Mouse (Mus musculus) thymus, postnatal 4 days (tissue): Measurements from ENCODE around the gene Atic.

Experiments used
- DNase-seq: peaks from one replicate; pipeline ENCODE4 v3.0.0; 2021

Gene Atic

DNA sequence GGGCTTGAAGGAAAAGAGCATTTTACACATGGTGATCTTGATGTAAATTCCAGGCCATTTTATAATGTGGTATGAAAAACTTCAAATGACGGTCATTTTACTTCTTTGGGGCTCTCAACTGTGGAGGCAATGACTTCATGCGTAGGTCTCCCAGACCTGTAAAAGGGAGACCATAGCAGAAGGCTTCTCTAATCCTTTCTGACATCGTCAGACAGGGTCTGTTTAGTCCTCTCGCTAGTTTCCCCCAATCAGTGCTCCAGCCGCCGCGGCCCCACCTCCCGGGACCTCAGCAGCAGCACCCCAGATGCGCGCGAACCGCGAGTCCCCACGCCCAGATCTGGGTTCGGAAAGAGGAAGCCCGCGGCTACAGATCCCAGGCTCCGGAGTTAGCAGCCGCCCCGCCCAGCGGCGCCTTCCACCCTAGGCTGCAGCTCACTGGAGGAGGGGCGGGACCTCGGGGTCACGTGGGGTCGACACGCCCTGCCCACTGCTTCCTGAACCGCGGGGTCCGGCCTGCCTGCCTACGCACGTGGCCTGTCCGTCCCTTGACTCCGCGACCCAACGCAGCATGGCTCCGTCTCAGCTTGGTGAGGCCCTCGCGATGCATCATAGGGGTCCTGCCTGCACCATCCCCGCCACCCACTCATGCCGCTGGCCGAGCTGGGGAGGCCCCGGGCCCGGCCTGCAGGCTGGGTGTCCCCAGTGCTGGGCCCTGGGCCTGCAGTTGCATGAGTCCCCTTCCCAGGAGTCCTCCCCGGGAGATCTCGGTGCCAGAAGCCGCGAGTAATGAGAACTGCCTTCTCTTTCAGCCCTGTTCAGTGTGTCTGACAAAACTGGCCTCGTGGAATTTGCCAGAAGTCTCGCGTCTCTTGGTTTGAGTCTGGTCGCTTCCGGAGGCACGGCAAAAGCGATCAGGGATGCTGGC, at the start of gene Atic:
Gene Atic, plus strand, starts transcription at position 463 of the 925 bp plus-strand sequence.
- peak; percentile 92 for DNase-seq

DNA sequence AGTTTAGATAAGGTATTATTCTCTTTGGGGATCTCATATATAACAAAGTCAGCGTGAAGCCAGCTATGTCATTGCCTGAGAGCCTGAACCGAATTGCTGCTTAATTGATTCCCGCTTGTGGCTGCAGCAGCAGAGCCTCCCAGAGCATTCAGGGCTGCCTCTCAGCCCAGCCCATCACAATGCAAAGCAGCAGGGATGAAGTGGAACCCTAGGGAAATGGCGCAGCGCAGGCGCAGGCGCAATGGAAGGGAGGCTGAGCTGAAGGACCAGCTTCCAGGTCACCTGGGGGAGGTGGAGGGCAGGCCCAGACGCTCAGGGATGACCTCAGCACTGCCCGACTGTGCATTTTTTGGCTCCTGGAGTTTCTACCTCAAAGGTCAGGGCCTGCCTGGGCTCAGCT, 49.7 kb upstream of the Atic start:
- no peak for DNase-seq

DNA sequence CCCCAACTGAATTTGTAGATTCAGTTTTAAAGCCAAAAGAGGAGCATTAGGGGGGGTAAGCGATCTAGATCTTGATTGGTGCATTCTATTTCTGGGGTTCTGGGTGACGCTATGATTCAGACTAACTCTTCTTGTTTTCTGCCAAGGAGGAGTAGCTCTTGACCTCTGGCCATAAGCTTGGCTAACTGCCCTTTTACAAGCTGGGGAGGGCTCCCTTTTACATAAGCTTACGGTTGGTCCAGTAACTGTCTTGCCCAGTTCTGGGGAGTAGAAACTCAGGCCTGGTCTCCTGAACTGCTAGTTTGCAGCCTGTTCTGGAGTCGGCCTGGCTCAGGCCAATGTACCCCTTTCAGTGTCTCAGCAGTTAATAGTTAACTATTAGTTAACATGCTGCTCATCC, 41.9 kb upstream of the Atic start:
- no peak for DNase-seq

DNA sequence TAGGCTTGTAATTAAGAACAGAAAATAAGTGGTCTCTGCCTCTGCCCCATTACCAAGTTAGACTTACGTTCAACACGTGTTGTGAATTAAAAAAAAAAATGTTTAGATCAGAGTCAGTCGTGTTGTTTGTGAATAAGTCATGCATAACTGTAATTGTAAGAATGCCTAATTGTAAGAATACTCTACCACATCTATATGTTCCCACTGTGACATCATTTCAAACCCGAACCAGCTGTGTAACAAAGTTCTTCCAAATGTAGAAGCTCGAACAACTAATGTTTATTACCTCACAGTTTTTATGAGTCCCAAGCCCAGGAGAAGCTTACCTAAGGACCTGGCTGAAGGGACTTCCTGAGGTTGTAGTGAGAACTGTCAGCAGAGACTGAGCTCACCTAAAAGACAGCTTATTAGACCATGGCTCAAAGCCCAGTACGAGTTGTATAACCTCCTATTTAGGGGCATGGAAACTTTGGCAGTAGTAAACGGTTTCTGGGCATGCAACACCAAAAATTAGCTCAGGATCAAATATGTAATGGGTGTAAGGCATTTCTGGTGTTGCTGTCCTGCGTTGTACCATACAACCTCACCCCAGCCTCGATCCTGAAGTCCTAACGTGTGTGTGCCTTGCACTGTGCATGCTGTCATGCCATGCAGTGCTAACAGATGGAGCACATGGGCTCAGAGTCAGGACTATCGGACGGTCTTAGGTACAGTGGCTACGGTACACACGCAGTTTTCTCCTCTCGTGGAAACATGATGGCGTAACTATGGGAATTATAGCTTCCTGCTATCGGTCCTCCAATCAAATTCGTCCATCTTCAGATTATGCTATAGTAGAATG, 27.9 kb upstream of the Atic start:
- no peak for DNase-seq

DNA sequence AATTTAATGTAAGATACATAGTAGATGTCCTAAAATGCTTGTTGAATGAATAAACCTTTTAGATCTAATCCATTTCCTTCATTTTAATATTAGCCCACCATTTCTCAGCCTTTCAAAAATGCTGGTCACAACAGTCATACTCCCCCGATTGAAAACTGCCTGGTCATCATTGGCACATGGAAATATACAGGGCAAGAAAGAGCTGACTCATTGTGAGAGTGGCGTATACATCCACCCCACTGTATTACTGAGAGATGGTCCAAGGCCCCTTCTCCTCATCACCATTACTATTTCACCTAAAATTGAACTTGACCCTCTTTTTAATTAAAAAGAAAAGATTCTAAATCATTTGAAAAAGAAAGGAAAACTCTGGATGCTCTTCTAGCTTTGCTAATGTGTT, 26.2 kb upstream of the Atic start:
- DNase-seq, result no peak

DNA sequence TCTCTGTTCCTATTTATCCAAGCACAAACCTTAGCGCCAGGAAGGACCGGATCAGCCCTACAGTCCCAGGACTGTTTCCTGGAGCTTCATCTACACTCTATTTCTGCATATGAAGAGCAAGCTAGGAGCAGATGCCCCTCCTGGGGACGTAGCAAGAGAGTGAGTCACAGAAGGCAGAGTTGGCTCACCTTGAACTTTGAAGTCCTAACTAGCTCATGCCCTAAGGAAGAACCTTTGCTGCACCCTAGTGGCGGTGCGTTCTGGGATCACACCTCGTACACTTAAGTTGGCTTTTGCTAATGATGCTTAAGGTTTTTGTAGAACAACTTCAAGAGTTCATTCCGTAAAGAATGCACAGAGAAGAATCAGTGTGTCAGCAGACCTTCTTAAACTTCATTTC, 25.3 kb upstream of the Atic start:
- DNase-seq, result peak; percentile 71

DNA sequence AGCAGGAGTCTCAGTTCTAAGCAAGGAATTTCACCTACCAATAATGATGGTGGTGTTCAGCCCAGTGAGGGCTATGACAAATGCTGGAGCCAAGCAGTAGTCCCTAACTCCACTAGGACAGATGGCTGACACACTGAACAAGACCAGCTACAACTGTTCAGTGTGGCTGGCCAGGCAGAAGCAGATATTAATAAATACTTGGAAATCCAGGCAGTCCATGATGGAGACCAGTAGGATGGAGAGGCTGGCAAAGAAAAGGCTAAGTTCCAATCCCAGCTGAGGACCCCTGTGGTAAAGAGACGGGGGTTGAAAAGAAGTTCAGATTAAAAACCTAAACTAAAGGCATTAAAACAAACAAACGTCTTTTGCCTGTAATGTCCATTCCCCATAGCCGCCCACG, 17.3 kb upstream of the Atic start:
- DNase-seq, result no peak

DNA sequence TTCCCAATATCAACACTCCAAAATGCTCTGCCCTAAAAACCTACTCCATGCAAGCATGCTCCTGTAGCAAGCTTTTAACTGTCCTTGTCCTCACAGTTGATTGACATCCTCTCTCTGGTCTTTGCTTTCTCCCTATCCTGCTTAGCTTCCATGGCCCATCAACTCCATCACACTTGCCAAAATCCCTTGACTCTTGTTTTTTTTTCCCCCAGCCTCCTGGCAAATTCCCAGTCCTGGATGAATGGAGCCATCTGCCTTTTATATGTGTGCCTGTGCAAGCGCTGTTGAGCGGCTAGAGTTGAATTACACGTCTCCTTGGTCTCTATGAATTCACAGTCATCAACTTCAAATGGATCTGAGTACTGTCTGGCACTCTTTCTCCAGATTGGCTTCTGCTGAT, 16.5 kb upstream of the Atic start:
- no peak for DNase-seq

DNA sequence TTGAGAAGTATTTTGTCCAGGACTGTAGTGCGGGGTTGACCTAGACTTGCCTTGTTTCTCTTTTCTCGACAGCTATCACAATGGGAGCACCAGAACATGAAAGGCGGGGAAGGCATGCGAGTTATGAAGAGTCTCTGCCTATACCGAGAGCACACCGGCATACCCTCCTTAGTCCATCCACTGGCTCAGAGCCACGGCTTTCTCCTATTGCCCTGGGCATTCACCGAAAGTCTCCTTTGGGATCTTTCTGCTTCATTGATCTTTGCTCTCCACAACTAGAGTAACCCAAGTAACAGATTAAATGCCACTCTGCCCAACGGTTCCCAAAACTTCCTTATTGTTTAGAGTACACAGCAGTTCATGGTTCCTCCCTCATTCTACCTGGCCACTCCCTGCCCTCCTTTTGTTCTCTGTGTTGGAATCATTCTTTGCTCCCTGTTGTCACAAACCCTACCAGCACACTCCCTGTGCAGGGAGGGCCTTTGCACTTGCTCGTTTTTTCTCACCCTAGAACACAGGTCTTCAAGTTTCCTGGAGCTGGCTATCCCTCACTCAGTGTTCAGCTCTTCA, 6.2 kb upstream of the Atic start:
- no peak for DNase-seq

DNA sequence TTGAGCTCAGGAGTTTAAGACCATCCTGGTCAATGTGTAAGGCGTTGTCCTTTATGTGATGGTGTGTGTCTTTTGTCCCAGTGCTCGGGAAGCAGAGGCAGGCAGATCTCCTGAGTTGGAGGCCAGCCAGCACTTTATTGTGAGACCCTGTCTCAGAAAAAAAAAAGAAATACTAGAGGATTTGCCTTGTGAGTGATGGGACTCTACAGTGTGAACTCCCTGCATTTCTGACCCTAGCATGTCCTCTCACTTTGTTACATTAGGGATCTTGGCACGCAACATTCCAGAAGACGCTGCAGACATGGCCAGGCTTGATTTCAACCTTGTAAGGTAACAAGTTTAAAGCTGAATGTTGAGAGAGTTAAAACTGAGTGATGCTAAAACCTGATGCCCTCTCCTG, 3.7 kb downstream of the Atic start:
- DNase-seq, result no peak

DNA sequence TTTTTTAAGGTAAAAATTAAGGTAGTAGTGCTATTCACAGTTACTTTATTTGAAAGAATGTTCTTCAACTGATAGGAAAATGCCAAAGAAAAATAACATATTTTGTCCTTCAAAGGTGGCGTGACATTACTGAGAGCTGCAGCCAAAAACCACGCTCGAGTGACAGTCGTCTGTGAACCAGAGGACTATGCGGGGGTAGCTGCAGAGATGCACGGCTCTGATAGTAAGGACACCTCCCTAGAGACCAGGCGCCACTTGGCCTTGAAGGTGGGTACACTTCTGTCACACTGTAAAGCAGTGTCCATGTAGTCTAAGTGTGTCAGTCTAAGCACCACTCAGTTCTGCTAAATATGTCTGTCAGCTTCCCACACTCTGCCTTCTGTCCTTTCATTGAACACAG, 7.3 kb downstream of the Atic start:
- DNase-seq, result no peak

DNA sequence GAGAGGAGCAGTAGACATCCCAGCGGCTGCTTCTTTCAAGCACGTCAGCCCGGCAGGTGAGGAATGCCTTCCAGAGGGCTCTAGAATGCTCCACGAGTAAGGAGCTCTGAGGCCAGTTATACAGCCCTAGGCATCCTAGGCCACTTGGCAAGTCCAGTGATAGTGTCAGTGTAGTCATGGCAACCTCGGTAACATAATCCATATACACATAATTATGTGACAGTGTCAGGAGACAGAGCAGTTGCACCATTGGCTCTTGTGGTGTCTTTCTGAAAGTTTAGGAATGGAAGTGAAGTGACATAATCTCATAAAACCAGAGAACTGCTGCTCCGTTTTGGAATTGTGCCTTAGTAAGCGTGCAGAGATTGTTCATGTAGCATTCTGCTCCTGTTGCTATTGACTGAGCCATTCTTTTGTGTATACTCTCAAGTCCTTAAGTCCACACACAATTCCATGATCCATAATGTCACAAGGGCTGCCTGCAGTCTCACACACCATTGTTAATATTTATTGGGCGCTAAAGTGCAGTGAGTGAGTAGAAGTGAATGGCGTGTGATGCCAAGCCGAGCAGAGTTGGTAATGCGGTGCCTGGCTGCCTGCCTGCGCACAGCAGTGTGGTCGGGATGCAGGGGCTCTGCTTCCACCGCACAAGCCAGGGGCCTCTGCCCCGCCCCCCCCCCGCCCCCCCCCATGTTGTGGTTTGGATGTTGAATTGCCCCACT, 11.1 kb downstream of the Atic start:
- no peak for DNase-seq

DNA sequence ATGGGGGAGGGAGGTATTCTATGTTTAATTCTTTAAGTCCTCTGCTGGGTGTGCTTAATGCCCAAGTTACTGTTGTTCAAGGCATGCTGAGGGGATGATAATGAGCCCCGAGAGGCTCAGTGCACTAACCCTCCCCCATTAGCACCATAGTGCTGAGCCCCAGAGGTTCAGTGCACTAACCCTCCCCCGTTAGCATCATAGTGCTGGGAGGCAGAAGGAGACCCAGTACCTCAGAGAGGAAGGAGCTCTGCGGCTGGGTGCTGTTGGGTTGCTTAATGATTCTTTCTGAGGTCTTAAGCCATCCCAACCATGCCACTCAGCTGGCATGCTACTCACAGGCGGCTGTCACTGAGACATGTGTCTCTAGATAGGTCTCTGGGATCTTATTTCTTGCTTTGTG, 13.2 kb downstream of the Atic start:
- no peak for DNase-seq

DNA sequence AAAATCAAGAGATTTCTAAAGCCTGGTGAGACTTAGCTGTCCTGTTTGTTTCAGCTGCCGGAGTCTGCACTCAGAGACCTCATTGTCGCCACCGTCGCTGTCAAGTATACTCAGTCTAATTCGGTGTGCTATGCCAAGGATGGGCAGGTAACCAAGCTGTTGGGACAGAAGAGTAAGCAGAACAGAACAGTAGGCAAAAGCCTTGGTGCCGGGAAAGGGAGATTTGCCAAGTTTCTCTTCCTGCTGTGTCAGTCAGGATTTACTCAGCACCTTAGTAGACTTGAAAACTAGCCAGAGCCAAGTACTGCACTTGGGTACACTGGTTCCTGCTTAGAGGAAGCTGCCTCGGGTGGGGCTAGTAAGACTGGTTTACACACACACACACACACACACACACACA, 19.0 kb downstream of the Atic start:
- DNase-seq, result no peak

DNA sequence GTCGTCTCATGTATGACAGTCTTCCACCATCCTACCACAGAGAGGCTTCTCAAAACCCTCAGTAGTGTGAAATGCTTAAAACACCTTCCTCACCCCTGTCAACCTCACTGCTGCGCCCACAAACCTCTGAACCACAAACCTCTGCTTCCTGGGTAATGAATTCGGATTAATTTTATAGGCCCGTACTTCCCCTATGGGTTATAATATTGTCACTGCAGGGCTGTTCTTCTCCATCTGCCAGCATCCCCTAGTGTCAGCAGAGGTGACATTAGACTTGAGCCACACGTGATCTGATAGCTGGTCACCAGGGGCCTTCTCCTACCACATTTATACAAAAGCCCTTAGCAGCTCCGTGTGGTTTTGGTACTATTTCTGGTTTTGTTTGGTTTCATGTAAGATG, 19.9 kb downstream of the Atic start:
- DNase-seq, result no peak

DNA sequence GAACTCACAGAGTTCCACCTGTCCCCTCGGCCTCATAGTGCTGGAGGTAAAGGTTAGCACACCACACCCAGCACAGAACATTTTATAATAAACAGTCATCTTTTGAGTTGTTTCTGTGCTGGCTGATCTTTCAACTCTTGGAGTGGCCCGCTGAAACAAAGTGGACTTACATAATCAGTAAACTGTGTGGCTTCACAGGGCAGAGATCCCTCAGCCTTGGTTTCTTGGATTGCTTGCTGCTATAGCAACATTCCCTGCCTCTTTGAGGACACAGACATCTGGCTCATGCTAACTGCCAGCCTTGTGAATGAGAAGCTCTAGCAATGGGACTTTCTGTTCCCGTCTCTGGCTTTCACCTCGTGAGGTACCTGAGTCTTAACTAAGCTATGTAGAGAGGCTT, 22.6 kb downstream of the Atic start:
- DNase-seq, result no peak

DNA sequence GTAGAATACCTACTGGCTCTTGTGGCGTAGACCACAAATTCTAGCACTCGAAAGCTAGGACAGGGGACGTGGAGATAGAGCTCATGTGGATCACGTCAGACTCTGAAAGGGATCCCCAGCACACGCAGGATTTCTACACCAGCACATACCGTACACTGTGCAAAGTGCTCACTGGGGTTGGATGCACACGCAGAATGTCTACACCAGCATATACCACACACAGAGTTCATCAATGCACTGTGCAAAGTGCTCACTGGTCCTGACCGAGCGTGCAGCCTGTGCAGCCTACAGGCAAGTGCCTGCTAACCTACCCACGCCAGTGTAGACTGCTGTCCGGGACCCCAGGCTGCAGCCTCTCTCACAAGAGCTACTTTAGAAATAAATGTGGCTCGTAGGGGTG, 23.5 kb downstream of the Atic start:
- no peak for DNase-seq

DNA sequence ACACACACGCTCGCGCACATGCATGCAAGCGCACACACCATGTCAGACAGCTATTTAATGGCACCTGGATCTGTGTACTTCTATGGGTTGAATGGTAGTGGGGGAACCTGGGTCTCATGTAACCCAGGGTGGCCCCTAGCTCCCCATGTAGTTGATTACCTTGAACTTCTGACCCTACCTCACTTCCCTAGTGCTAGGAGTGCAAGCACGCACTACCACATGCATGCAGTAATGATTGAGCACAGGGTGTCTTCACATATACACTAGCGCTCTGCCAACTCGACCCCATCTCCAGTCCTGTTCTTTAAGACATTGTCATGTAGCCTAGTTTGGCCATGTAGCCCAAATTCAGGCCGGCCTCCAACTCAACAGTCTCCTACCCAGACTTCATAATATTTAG, 26.4 kb downstream of the Atic start:
- DNase-seq, result no peak

DNA sequence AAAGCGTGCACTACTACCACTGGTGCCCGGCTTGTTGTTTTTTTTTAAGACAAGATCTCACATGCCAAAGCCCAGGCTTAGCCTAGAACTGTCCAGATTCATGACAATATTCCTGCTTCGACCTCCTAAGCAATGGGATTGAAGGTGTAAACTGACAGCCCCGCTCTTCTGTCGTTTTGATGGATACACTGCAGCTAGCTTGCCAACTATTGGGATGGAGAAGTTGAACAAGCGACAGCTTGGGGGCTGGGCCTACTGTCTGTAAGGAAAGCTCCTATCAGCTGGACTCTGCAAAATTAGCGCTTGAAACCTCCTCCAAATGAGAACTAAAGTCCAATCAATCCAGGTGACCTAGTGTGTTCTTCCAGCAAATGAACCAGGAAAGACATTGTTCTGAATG, 26.9 kb downstream of the Atic start:
- DNase-seq, result no peak

DNA sequence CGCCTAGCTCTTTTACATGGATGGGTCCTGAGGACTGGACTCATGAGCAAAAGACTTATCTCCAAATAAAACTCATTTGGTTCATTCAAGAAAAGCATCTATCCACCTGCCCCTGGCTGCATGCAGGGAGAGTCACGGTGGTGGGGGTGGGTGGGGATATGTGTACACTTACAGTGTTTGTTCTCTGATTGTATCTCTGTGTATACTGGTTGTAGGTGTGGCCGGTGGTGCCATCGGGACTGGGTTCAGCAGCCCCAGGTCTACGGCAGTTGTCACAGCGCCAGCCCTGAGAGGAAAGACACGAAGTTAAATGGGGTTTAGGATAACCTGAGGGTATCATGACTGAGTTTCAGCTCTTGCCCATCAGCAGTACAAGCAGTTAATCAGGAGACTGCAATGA, 29.7 kb downstream of the Atic start:
- no peak for DNase-seq

DNA sequence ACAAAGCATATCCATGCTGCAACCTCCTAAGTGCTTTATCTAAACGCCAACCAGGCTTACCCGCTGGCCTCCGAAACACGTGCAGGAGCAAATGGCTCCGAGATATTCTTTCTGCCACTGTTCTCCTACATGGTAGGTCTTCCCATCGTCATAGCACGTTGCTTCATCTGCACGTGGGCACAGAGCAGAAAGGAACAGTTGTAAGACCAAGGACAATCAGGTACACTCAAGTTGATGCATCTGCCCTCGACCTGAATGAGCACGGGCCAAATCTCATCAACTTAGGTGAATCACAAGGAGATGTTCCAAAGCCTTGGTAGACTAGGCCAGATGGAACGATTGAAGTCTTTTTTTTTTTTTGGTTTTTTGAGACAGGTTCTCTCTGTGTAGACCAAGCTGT, 33.1 kb downstream of the Atic start:
- no peak for DNase-seq

DNA sequence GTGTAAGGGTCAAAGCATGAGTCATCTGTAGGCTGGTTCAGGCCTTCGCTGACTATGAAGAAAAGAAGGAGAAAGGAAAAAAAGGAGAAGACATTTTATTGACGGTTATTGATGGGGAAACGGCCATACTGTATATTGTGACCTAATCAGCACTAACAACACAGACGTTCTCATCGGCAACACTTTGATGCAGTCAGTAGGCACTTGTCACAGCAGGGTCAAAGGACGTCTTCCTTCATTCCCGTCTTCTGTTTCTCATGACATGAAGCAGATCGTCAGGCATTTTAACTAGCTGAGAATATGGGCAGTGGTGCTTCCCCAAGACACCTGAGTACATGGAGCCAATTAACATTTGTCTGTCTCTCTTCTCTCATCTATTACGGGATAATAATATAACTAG, 36.2 kb downstream of the Atic start:
- DNase-seq, result no peak

DNA sequence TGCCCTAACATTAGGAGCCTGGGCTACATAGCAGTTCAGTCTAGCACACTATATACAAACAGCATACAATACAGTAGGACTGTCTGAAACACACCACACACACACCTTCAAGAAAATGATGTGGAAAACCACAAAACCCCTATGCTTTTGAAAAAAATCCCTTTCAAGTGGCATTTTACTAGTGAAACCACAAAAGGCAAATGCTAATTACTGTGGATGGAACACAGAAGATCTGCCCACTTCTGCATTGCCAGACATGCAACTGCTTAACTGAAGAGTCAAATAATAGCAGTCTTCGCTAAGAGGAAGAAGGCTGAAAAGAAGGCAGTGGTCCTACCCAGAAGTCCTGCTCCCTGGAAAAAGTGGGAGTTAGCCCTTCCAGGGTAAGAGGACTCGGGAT, 37.3 kb downstream of the Atic start:
- no peak for DNase-seq
